Mouse (Mus musculus) neural tube, embryonic 12.5 days (tissue): Measurements from ENCODE around the gene Cdk5rap2. TPM values are rescaled to one million over a fixed set of nuclear protein-coding genes. Genes with fewer than 3 reads are reported as not detected.

Experiments
- ATAC-seq: fragments of 200-750 bp; cut with Nextera tagmentation; 2 replicates; pipeline ENCODE4 v1.8.0; 2017; ENCODE audit warnings: low read depth, mild to moderate bottlenecking, moderate TSS enrichment, moderate library complexity; ENCODE audit not compliant: low FRiP score
- H3K27ac ChIP-seq: fragments of 300-500 bp; sonication (generic); 2 replicates; pipeline ENCODE4 v1.5.1; 2016
- H3K27me3 ChIP-seq: fragments of 300-500 bp; sonication (generic); replicated peaks from 2 replicates; pipeline ENCODE4 v1.6.1; 2016; ENCODE audit warnings: mild to moderate bottlenecking
- H3K36me3 ChIP-seq: fragments of 300-500 bp; sonication (generic); 2 replicates; pipeline ENCODE4 v1.6.1; 2016; ENCODE audit warnings: mild to moderate bottlenecking
- H3K4me1 ChIP-seq: fragments of 300-500 bp; sonication (generic); 2 replicates; pipeline ENCODE4 v1.6.1; 2016
- H3K4me2 ChIP-seq: fragments of 300-500 bp; sonication (generic); replicated peaks from 2 replicates; pipeline ENCODE4 v1.6.1; 2016; ENCODE audit warnings: mild to moderate bottlenecking
- H3K4me3 ChIP-seq: fragments of 300-500 bp; sonication (generic); 2 replicates; pipeline ENCODE4 v1.5.1; 2016
- H3K9ac ChIP-seq: fragments of 300-500 bp; sonication (generic); 2 replicates; pipeline ENCODE4 v1.6.1; 2016; ENCODE audit warnings: mild to moderate bottlenecking
- H3K9me3 ChIP-seq: fragments of 300-500 bp; sonication (generic); 2 replicates; pipeline ENCODE4 v1.6.1; 2016; ENCODE audit warnings: mild to moderate bottlenecking
- whole genome bisulfite sequencing: fragments of 180-500 bp; shearing (Covaris S2); methylation state at CpG from one replicate; pipeline ENCODE4 v1.1.7; 2016; 5-methylcytosine and 5-hydroxymethylcytosine counted together
- polyA plus RNA-seq: library from polyadenylated mRNA; unstranded; fragments of >200 nt; fragmentation: Nextera tagmentation; extraction: Ambion mirVana; gene quantifications from 2 replicates; pipeline ENCODE4 v1.2.1, GENCODE M21; 2016

The Cdk5rap2 gene
- polyA plus RNA-seq, 1 experiment from 2014 or later = 19.9 TPM

GRCm38 (mm10) chr4:70283163-70283562 lies 127.1 kb downstream of the Cdk5rap2 start:
- H3K9ac ChIP-seq = no peak overlapping the region
- H3K27ac ChIP-seq = no peak overlapping the region
- no peaks in the 10 kb centered on the region for H3K9me3 ChIP-seq
- ATAC-seq = no peak
- H3K4me1 ChIP-seq = no peaks in the 10 kb centered on the region
- H3K4me3 ChIP-seq = no peak overlapping the region
- 93% methylated on average over 9 of the region's 9 CpGs for WGBS
- H3K4me2 ChIP-seq = no peak overlapping the region
- H3K36me3 ChIP-seq = peaks cover 18% of the 10 kb centered on the region; the same call in 1 of the 2 replicates
- H3K27me3 ChIP-seq = no peaks in the 10 kb centered on the region

GRCm38 (mm10) chr4:70278882-70279281 lies 131.4 kb downstream of the Cdk5rap2 start:
- H3K4me3 ChIP-seq = no peak overlapping the region
- WGBS = 93% methylated on average over 4 of the region's 4 CpGs
- ATAC-seq = no peak
- H3K4me2 ChIP-seq = no peak overlapping the region
- H3K27me3 ChIP-seq = no peaks in the 10 kb centered on the region
- no peak overlapping the region for H3K27ac ChIP-seq
- no peak overlapping the region for H3K9ac ChIP-seq
- no peaks in the 10 kb centered on the region for H3K9me3 ChIP-seq
- no peaks in the 10 kb centered on the region for H3K4me1 ChIP-seq
- H3K36me3 ChIP-seq = peaks cover 22% of the 10 kb centered on the region; the same call in 1 of the 2 replicates

GRCm38 (mm10) chr4:70278057-70278456 lies 132.2 kb downstream of the Cdk5rap2 start:
- H3K9ac ChIP-seq = no peak overlapping the region
- H3K4me1 ChIP-seq = no peaks in the 10 kb centered on the region
- H3K27me3 ChIP-seq = no peaks in the 10 kb centered on the region
- no peak overlapping the region for H3K4me2 ChIP-seq
- WGBS = 97% methylated on average over 3 of the region's 3 CpGs
- no peaks in the 10 kb centered on the region for H3K9me3 ChIP-seq
- no peak overlapping the region for H3K27ac ChIP-seq
- H3K36me3 ChIP-seq = peaks cover 18% of the 10 kb centered on the region; the same call in 1 of the 2 replicates
- no peak overlapping the region for H3K4me3 ChIP-seq
- no peak for ATAC-seq

- H3K27me3 ChIP-seq = no peaks in the 10 kb centered on the region
- ATAC-seq = no peak
- H3K36me3 ChIP-seq = peaks cover 17% of the 10 kb centered on the region
- H3K27ac ChIP-seq = no peak overlapping the region
- no peaks in the 10 kb centered on the region for H3K9me3 ChIP-seq
- H3K4me1 ChIP-seq = no peaks in the 10 kb centered on the region
- no peak overlapping the region for H3K9ac ChIP-seq
- 93% methylated on average over 4 of the region's 4 CpGs for WGBS
- H3K4me2 ChIP-seq = no peak overlapping the region
- H3K4me3 ChIP-seq = no peak overlapping the region
These were observed 137.3 kb downstream of the Cdk5rap2 start for GRCm38 (mm10) chr4:70272943-70273342.

GRCm38 (mm10) chr4:70272527-70272926 lies 137.7 kb downstream of the Cdk5rap2 start:
- Histone ChIP-seq H3K4me1 (no peaks in the 10 kb centered on the region), H3K27ac (no peak overlapping the region), H3K9me3 (no peaks in the 10 kb centered on the region), H3K4me2 (no peak overlapping the region), H3K4me3 (no peak overlapping the region), H3K36me3 (peaks cover 18% of the 10 kb centered on the region), H3K9ac (no peak overlapping the region), H3K27me3 (no peaks in the 10 kb centered on the region)
- WGBS = 92% methylated on average over 4 of the region's 4 CpGs
- ATAC-seq = no peak

DNA sequence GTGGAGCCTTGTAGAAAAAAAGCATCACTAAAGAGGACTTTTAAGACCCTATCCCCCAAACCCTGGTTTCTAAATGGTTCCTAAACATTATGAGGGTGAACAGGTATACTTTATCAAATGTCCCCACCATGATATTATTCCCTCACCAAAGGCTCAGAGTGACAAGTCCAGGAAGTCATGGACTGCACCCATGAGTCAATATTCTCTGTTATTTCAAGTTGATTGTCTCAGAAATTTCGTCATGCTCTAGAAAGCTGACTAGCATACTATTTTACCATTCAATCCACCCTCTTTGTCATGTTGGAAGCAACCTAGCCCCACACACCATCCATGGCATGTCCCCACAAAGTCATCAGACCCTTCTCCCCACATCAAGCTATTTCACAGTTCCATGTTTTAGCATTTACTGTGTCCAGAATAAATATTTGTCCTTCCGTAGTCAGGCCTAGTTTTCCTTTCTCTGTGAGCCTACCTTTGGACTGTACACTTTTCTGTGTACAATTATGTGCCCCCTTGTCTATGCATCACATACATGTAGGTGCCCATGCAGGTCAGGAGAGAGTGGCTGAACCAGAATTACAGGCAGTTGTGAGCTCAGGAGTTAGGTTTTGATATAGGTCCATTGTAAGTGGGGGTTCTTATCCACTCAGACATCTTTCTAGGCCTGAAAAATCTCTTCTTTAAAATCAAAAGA lies 142.9 kb downstream of the Cdk5rap2 start:
- Histone ChIP-seq H3K27me3 (no peaks in the 10 kb centered on the region), H3K9me3 (no peaks in the 10 kb centered on the region), H3K9ac (no peak overlapping the region), H3K4me1 (no peaks in the 10 kb centered on the region), H3K4me3 (no peak overlapping the region), H3K36me3 (peaks cover 26% of the 10 kb centered on the region), H3K4me2 (no peak overlapping the region), H3K27ac (no peak overlapping the region)
- 85% methylated on average over 2 of the region's 2 CpGs for WGBS
- no peak for ATAC-seq

DNA sequence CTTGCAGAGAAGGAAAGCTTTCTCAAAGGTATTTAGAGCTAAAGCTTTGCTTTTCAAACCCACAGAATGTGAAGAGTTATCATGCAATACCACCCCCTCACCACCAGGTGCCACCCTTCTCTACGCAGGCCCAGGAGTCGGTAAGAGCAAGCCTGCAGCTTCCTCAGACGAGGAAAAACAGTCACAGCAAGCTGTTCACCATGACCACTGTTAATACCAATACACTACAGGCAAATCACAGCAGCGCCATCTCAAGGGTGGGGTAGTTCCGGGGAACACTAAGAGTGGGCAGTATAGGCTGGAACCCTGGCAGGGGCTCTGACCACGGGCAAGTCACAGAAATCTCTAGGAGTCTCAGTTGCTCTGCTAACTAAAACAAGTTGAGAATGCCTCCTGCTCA lies 145.0 kb downstream of the Cdk5rap2 start:
- ATAC-seq = no peak
- Histone ChIP-seq H3K36me3 (peaks cover 25% of the 10 kb centered on the region), H3K4me2 (no peak overlapping the region), H3K27me3 (no peaks in the 10 kb centered on the region), H3K9me3 (no peaks in the 10 kb centered on the region), H3K9ac (no peak overlapping the region), H3K27ac (no peak overlapping the region), H3K4me3 (no peak overlapping the region), H3K4me1 (no peaks in the 10 kb centered on the region; the same call in 1 of the 2 replicates)
- 70% methylated on average over 6 of the region's 6 CpGs for WGBS

- no peak for ATAC-seq
- WGBS = 91% methylated on average over 5 of the region's 5 CpGs
These were observed 147.4 kb downstream of the Cdk5rap2 start for GRCm38 (mm10) chr4:70262850-70263249.

GRCm38 (mm10) chr4:70261315-70261714 lies 148.9 kb downstream of the Cdk5rap2 start:
- Histone ChIP-seq H3K4me2 (no peak overlapping the region), H3K4me3 (no peak overlapping the region), H3K9me3 (no peaks in the 10 kb centered on the region), H3K4me1 (peaks cover 4% of the 10 kb centered on the region; the same call in 1 of the 2 replicates), H3K36me3 (peaks cover 30% of the 10 kb centered on the region), H3K9ac (no peak overlapping the region), H3K27me3 (no peaks in the 10 kb centered on the region), H3K27ac (no peak overlapping the region)
- no peak for ATAC-seq
- WGBS = 88% methylated on average over 5 of the region's 5 CpGs

More at GRCm38 (mm10) chr4:70262850-70263249, 147.4 kb downstream of the Cdk5rap2 start:
- no peak overlapping the region for H3K4me2 ChIP-seq
- no peaks in the 10 kb centered on the region for H3K9me3 ChIP-seq
- H3K4me3 ChIP-seq = no peak overlapping the region
- H3K4me1 ChIP-seq = peaks cover 4% of the 10 kb centered on the region; the same call in 1 of the 2 replicates
- H3K9ac ChIP-seq = no peak overlapping the region
- H3K27ac ChIP-seq = no peak overlapping the region
- peaks cover 25% of the 10 kb centered on the region for H3K36me3 ChIP-seq
- H3K27me3 ChIP-seq = no peaks in the 10 kb centered on the region

DNA sequence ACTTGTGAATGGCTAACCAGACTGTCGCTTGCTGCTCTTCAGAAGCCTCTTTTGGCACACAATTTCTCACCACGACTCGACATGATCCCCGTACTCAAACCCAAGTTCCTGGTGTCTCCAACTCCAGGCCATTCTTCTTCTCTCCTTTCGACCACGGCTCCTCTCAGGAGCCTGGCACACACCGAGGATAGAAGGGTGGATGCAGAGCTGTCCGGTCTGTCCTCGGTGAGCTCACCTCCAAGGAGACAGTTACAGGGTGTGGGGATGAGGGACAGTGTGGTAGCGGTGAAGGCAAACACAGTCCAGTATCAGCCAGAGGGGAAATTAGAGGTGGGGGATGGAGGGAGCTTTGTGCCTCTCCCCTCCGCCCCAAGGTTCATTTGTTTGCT lies 149.8 kb downstream of the Cdk5rap2 start:
- no peak overlapping the region for H3K4me3 ChIP-seq
- H3K4me1 ChIP-seq = peaks cover 4% of the 10 kb centered on the region; the same call in 1 of the 2 replicates
- H3K9ac ChIP-seq = no peak overlapping the region
- peaks cover 30% of the 10 kb centered on the region for H3K36me3 ChIP-seq
- no peak overlapping the region for H3K4me2 ChIP-seq
- no peaks in the 10 kb centered on the region for H3K9me3 ChIP-seq
- no peak overlapping the region for H3K27ac ChIP-seq
- H3K27me3 ChIP-seq = no peaks in the 10 kb centered on the region
- no peak for ATAC-seq
- 78% methylated on average over 11 of the region's 11 CpGs for WGBS

DNA sequence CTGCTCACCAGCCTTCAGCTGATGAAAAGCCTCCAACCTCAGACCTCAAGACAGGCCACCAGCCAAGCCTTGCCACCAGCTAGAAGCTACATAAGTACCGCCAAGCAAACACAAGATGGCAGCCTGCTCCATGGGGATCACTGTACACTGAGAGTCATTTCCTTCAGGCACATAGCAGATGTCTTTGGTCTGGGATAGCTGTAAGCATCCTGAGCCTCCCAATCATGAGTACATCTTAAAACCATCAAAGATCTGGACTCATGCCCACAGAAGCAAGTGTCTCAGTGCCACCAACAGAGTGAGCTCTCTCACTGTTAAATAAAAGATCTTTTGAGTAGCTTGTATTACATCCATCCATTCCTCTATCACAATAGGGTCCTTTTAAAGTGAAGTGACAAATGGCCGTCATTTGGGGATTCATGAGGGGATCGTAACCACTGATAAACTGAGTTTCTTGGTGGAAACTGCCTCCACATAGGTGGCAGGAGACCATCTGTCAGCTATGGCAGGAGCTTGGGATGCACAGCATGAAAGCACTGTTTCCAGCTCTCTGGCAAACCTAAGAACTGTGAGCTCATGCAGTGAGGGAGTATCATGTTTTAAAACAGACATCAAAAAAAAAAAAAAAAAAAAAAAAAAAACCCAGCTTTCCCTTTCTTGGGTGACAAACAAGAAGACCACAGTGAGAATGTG lies 150.4 kb downstream of the Cdk5rap2 start:
- no peak overlapping the region for H3K4me3 ChIP-seq
- no peaks in the 10 kb centered on the region for H3K9me3 ChIP-seq
- H3K4me2 ChIP-seq = no peak overlapping the region
- 0 out of 2 replicates have a peak, but pooled peaks have one; percentile 39 for ATAC-seq
- WGBS = 51% methylated on average over 3 of the region's 3 CpGs
- no peak overlapping the region for H3K9ac ChIP-seq
- peaks cover 4% of the 10 kb centered on the region; the same call in 1 of the 2 replicates for H3K4me1 ChIP-seq
- H3K27me3 ChIP-seq = no peaks in the 10 kb centered on the region
- peaks cover 30% of the 10 kb centered on the region for H3K36me3 ChIP-seq
- H3K27ac ChIP-seq = no peak overlapping the region

- Histone ChIP-seq H3K4me3 (no peak overlapping the region), H3K27me3 (no peaks in the 10 kb centered on the region), H3K9me3 (no peaks in the 10 kb centered on the region), H3K4me1 (peaks cover 4% of the 10 kb centered on the region; the same call in 1 of the 2 replicates), H3K27ac (no peak overlapping the region), H3K4me2 (no peak overlapping the region), H3K36me3 (peaks cover 28% of the 10 kb centered on the region), H3K9ac (no peak overlapping the region)
- ATAC-seq = no peak
- WGBS = 74% methylated on average over 9 of the region's 9 CpGs
These were observed 151.4 kb downstream of the Cdk5rap2 start for GRCm38 (mm10) chr4:70258826-70259225.
